Mouse (Mus musculus) bone marrow macrophage, adult 2 months (primary cell): ENCODE measurements around the gene Gstp3.

Source experiments
- CTCF ChIP-seq: IDR thresholded peaks from 2 replicates; pipeline ENCODE4 v1.5.1; 2012; ENCODE audit warnings: low read depth, mild to moderate bottlenecking, low read length, moderate library complexity
- POLR2A ChIP-seq: IDR thresholded peaks from 2 replicates; pipeline ENCODE4 v1.6.1; 2012; ENCODE audit warnings: mild to moderate bottlenecking, low read depth, low read length, borderline replicate concordance

GRCm38 (mm10) chr19:4094348-4094747 lies 35.0 kb upstream of the Gstp3 start:
- TF ChIP-seq CTCF (no peak), POLR2A (no peak)
